Mouse (Mus musculus) intestine, embryonic 14.5 days (tissue): ENCODE measurements around the gene Nrn1l. TPM values are rescaled to one million over a fixed set of nuclear protein-coding genes. Genes with fewer than 3 reads are reported as not detected.
A peak's percentile ranks its signal among the peaks of the same experiment; 100 is the strongest.

Source experiments
- ATAC-seq: fragments of 200-750 bp; cut with Nextera tagmentation; replicated peaks from 2 replicates; pipeline ENCODE4 v1.8.0; 2017; ENCODE audit warnings: low read depth, moderate number of reproducible peaks, moderate TSS enrichment, moderate library complexity; ENCODE audit not compliant: low FRiP score, low TSS enrichment
- DNase-seq: peaks from one replicate; pipeline ENCODE4 v3.0.0-alpha.2; 2018; ENCODE audit warnings: low spot score
- H3K27ac ChIP-seq: fragments of 300-500 bp; sonication (generic); 2 replicates; pipeline ENCODE4 v1.5.1; 2014; ENCODE audit warnings: low read depth, mild to moderate bottlenecking, control low read depth
- H3K27me3 ChIP-seq: fragments of 300-500 bp; sonication (generic); replicated peaks from 2 replicates; pipeline ENCODE4 v1.6.1; 2014; ENCODE audit warnings: low read length, control low read depth; ENCODE audit not compliant: control insufficient read depth, insufficient read depth
- H3K36me3 ChIP-seq: fragments of 300-500 bp; sonication (generic); 2 replicates; pipeline ENCODE4 v1.6.1; 2014; ENCODE audit warnings: low read length, control low read depth; ENCODE audit not compliant: control insufficient read depth, insufficient read depth
- H3K4me1 ChIP-seq: fragments of 300-500 bp; sonication (generic); replicated peaks from 2 replicates; pipeline ENCODE4 v1.6.1; 2014; ENCODE audit warnings: low read length, control low read depth, mixed read lengths; ENCODE audit not compliant: control insufficient read depth, insufficient read depth
- H3K4me2 ChIP-seq: fragments of 300-500 bp; sonication (generic); 2 replicates; pipeline ENCODE4 v1.6.1; 2014; ENCODE audit warnings: low read length
- H3K4me3 ChIP-seq: fragments of 300-500 bp; sonication (generic); 2 replicates; pipeline ENCODE4 v1.5.1; 2014; ENCODE audit warnings: low read depth, low read length, control low read depth, mixed read lengths
- H3K9ac ChIP-seq: fragments of 300-500 bp; sonication (generic); 2 replicates; pipeline ENCODE4 v1.6.1; 2014; ENCODE audit warnings: mild to moderate bottlenecking, low read length
- H3K9me3 ChIP-seq: fragments of 300-500 bp; sonication (generic); 2 replicates; pipeline ENCODE4 v1.6.1; 2016; ENCODE audit warnings: low read length, control low read depth; ENCODE audit not compliant: control insufficient read depth
- WGBS: fragments of 180-500 bp; shearing (Covaris S2); extraction: QIAGEN DNeasy Blood & Tissue Kit; methylation state at CpG from one replicate; pipeline ENCODE4 v1.1.7; 2014; 5-methylcytosine and 5-hydroxymethylcytosine counted together
- polyA plus RNA-seq: library from polyadenylated mRNA; unstranded; fragments of >200 nt; fragmentation: Nextera tagmentation; extraction: Ambion mirVana; gene quantifications from 2 replicates; pipeline ENCODE4 v1.2.1, GENCODE M21; 2014

Gene Nrn1l
- 0.32 and 0.97 TPM in 2 replicates for polyA plus RNA-seq

GRCm38 (mm10) chr8:105893339-105893738, at the start of gene Nrn1l:
TSS of gene Nrn1l (plus strand) at chr8:105893567.
- ATAC-seq, result peak; percentile 83
- H3K4me1 ChIP-seq, result peaks cover 4% of the 10 kb centered on the region; the same call in 1 of the 2 replicates
- H3K4me2 ChIP-seq, result peak within 1 kb of the TSS; percentile 20; the same call in 1 of the 2 replicates
- H3K9me3 ChIP-seq, result no peaks in the 10 kb centered on the region
- DNase-seq, result peak; percentile 74
- no peak within 1 kb of the TSS for H3K4me3 ChIP-seq
- H3K36me3 ChIP-seq, result peaks cover 52% of the 10 kb centered on the region
- 0 out of 2 replicates have a peak within 1 kb of the TSS, but pooled peaks have one; percentile 13 for H3K9ac ChIP-seq
- no peak within 1 kb of the TSS for H3K27ac ChIP-seq
- no peaks in the 10 kb centered on the region for H3K27me3 ChIP-seq
- WGBS, result 11% methylated on average over 11 of the region's 11 CpGs

- no peak for ATAC-seq
These were observed 46.7 kb upstream of the Nrn1l start for GRCm38 (mm10) chr8:105846678-105847077.

GRCm38 (mm10) chr8:105850014-105850413, 43.4 kb upstream of the Nrn1l start:
- 77% methylated on average over 4 of the region's 4 CpGs for WGBS
- no peak overlapping the region for H3K4me3 ChIP-seq

More at GRCm38 (mm10) chr8:105846678-105847077, 46.7 kb upstream of the Nrn1l start:
- Histone ChIP-seq H3K27ac (no peak overlapping the region), H3K9ac (no peak overlapping the region), H3K4me3 (no peak overlapping the region), H3K4me2 (no peak overlapping the region), H3K4me1 (peaks cover 7% of the 10 kb centered on the region), H3K9me3 (no peaks in the 10 kb centered on the region), H3K36me3 (peaks cover 62% of the 10 kb centered on the region), H3K27me3 (no peaks in the 10 kb centered on the region)
- DNase-seq, result no peak
- 94% methylated on average over 11 of the region's 11 CpGs for WGBS

GRCm38 (mm10) chr8:105850611-105851010, 42.8 kb upstream of the Nrn1l start:
- no peaks in the 10 kb centered on the region for H3K9me3 ChIP-seq
- 81% methylated on average over 7 of the region's 7 CpGs for WGBS
- DNase-seq (no peak), ATAC-seq (no peak)
- peak overlapping the region; percentile 2; the same call in 1 of the 2 replicates for H3K9ac ChIP-seq
- H3K27ac ChIP-seq, result no peak overlapping the region
- H3K4me1 ChIP-seq, result peaks cover 7% of the 10 kb centered on the region
- peaks cover 40% of the 10 kb centered on the region for H3K36me3 ChIP-seq
- no peaks in the 10 kb centered on the region for H3K27me3 ChIP-seq
- H3K4me3 ChIP-seq, result peak overlapping the region; percentile 17
- H3K4me2 ChIP-seq, result peak overlapping the region; percentile 32

More at GRCm38 (mm10) chr8:105850014-105850413, 43.4 kb upstream of the Nrn1l start:
- H3K27me3 ChIP-seq, result no peaks in the 10 kb centered on the region
- H3K4me1 ChIP-seq, result peaks cover 7% of the 10 kb centered on the region
- H3K4me2 ChIP-seq, result no peak overlapping the region
- no peak for ATAC-seq
- no peak for DNase-seq
- no peak overlapping the region for H3K27ac ChIP-seq
- peaks cover 46% of the 10 kb centered on the region for H3K36me3 ChIP-seq
- H3K9me3 ChIP-seq, result no peaks in the 10 kb centered on the region
- no peak overlapping the region for H3K9ac ChIP-seq

- DNase-seq, result peak; percentile 89
- Histone ChIP-seq H3K36me3 (peaks cover 29% of the 10 kb centered on the region), H3K4me3 (peak overlapping the region; percentile 92), H3K27me3 (no peaks in the 10 kb centered on the region), H3K9ac (peak overlapping the region; percentile 82), H3K4me1 (peaks cover 14% of the 10 kb centered on the region), H3K4me2 (peak overlapping the region; percentile 75), H3K27ac (peak overlapping the region; percentile 60; the same call in 1 of the 2 replicates), H3K9me3 (no peaks in the 10 kb centered on the region)
- under 1% methylated on average over 34 of the region's 34 CpGs for WGBS
- peak; percentile 79 for ATAC-seq
These were observed 41.7 kb upstream of the Nrn1l start for GRCm38 (mm10) chr8:105851651-105852143.

GRCm38 (mm10) chr8:105852146-105852729, 41.1 kb upstream of the Nrn1l start:
- ATAC-seq (no peak), DNase-seq (peak; percentile 55)
- peaks cover 16% of the 10 kb centered on the region for H3K4me1 ChIP-seq
- peaks cover 24% of the 10 kb centered on the region for H3K36me3 ChIP-seq
- H3K4me2 ChIP-seq, result peak overlapping the region; percentile 75; the same call in 1 of the 2 replicates
- H3K9me3 ChIP-seq, result no peaks in the 10 kb centered on the region
- H3K9ac ChIP-seq, result no peak overlapping the region
- H3K27ac ChIP-seq, result no peak overlapping the region
- H3K27me3 ChIP-seq, result no peaks in the 10 kb centered on the region
- 0 out of 2 replicates have a peak overlapping the region, but pooled peaks have one; percentile 92 for H3K4me3 ChIP-seq
- 80% methylated on average over 12 of the region's 12 CpGs for WGBS

GRCm38 (mm10) chr8:105853178-105853577, 40.2 kb upstream of the Nrn1l start, which contains the start of gene Cenpt:
TSS of gene Cenpt (minus strand) at chr8:105853278.
- peaks cover 24% of the 10 kb centered on the region for H3K4me1 ChIP-seq
- no peaks in the 10 kb centered on the region for H3K27me3 ChIP-seq
- H3K27ac ChIP-seq, result no peak within 1 kb of the TSS
- peaks cover 22% of the 10 kb centered on the region for H3K36me3 ChIP-seq
- H3K9me3 ChIP-seq, result no peaks in the 10 kb centered on the region
- H3K4me2 ChIP-seq, result peak within 1 kb of the TSS; percentile 75; the same call in 1 of the 2 replicates
- no peak within 1 kb of the TSS for H3K9ac ChIP-seq
- DNase-seq (no peak), ATAC-seq (no peak)
- no peak within 1 kb of the TSS for H3K4me3 ChIP-seq
- 90% methylated on average over 3 of the region's 3 CpGs for WGBS

- H3K4me1 ChIP-seq, result peaks cover 24% of the 10 kb centered on the region
- peak overlapping the region; percentile 77 for H3K4me3 ChIP-seq
- H3K9me3 ChIP-seq, result no peaks in the 10 kb centered on the region
- ATAC-seq, result no peak
- H3K9ac ChIP-seq, result no peak overlapping the region; the same call in 1 of the 2 replicates
- peaks cover 16% of the 10 kb centered on the region; the same call in 1 of the 2 replicates for H3K36me3 ChIP-seq
- H3K27ac ChIP-seq, result no peak overlapping the region
- peak overlapping the region; percentile 84 for H3K4me2 ChIP-seq
- 23% methylated on average over 8 of the region's 8 CpGs for WGBS
- no peak for DNase-seq
- H3K27me3 ChIP-seq, result no peaks in the 10 kb centered on the region
These were observed 39.1 kb upstream of the Nrn1l start for GRCm38 (mm10) chr8:105854303-105854702.
